Mouse (Mus musculus) thymus, postnatal 0 days (tissue): ENCODE data around the gene Eci1. TPM values are rescaled to one million over a fixed set of nuclear protein-coding genes. Genes with fewer than 3 reads are reported as not detected.
"Not testable (repeated sequence)": the region's sequence is repeated elsewhere in the genome, so short reads cannot be mapped to it uniquely, and the experiment has no call there.

Source experiments
- DNase-seq: peaks from one replicate; pipeline ENCODE4 v3.0.0-alpha.2; 2015; ENCODE audit warnings: low spot score
- polyA plus RNA-seq: library from polyadenylated mRNA; unstranded; fragments of >200 nt; fragmentation: Nextera tagmentation; extraction: Ambion mirVana; gene quantifications from 2 replicates; pipeline ENCODE4 v1.2.1, GENCODE M21; 2015

The Eci1 gene
- 23.2 and 31.3 TPM in 2 replicates for polyA plus RNA-seq

DNA sequence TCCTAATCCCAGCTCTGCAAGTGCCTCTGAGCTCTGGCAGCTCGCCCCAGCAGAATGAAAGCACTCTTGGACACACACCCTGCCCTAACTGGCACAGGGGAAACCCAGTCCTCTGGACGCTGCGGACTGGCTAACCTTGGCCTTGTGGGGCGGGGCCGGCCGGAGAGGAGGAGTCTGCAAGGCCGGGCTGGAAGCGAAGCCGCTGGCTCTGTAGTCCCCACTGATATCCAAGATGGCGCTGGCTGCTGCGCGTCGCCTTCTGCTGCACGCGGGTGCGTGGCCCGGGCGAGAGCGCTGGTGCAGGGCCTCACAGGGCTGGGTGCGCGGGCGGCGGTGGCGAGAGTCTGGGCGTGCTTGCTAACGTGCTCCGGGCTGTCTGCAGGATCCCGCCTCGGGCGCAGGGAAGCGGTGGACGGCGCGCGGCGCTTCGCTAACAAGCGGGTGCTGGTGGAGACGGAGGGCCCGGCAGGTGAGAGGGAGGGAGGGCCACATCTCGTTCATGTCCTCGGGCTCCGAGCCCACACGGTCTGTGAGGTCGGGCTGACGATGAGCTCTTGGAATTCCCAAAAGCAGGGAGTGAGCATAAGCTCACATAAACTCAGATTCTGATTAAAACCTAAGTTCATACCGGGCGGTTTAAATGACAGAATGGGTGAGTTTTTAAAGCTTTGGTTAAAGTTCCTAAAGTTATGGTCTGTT is at the start of gene Eci1:
TSS of gene Eci1 (plus strand) at position 171 of the 699 bp plus-strand sequence.
- peak; percentile 64 for DNase-seq

DNA sequence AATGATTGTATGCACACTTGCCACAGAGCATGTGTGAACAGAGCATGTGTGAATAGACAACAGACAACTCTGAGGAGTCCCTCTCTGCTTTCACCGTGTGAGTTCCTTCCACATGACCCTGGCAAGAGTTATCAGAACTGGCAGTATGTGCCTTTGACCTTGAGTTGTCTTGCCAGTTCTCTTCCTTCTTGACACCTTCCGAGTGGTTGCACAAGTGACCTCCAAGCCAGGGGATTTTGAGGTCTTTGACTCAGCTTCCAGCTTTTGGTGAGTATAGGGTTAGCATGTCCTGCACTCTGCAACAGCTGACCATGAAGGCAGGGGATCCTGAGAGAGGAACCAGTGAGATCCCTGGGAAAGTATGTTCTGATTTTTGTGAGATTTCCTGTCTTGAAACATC is 47.9 kb upstream of the Eci1 start:
- DNase-seq: no peak

DNA sequence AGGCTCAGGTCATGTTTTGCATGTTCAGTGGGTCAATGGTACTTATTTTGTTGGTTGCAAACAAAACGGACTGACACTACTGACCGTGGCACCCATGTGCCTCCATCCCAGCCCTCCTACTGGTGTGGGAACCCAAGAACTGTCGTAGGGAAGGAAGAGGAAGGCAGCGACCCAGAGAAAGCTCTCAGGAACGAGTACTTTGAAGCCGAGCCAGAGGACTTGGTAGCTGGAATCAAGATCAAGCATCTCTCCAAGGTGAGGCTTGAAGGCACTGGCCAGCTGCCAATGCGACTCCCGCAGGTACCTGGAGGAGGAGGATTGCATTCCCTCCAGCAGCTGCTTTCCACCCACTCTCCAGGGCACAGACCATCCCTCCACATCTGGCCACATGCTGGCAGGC is 42.7 kb upstream of the Eci1 start:
- no peak for DNase-seq

DNA sequence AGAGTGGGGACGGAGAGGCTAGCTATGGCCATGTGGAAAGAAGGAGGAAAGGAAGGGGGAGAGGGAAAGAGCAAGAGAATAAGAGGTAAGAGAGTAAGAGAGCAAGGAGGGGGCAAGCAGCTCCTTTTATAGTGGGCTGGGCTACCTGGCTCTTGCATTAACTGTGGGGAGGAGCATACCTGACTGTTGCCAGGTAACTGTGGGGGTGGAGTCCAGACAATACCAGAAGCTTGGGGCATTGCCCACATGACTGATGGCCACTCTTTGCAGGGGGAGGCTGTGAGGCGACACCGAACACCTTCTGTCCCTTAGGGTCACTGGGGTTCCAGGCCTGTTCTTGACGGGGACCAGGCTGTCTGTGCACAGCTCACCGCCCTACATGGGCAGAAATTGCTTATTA is 37.7 kb upstream of the Eci1 start:
- no peak for DNase-seq

DNA sequence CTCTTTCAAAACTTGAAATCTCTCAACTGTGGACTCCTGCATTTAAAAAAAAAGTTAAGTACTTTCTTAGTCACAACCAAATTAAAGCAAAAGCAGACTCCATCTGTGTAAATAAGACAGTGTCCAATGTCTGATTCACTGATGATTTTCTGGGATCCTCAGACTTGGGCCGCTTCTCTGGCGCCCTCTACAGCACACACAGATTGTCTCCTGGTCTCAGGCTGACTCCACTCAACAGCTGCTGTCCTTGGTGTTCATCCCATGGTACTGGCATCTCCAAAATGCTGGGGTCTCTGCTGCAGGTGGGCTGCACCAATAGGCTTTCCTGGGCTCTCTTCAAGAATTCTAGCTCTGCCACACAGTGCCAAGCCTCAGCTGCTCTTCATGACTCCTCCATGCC is 36.6 kb upstream of the Eci1 start:
- peak; percentile 38 for DNase-seq

DNA sequence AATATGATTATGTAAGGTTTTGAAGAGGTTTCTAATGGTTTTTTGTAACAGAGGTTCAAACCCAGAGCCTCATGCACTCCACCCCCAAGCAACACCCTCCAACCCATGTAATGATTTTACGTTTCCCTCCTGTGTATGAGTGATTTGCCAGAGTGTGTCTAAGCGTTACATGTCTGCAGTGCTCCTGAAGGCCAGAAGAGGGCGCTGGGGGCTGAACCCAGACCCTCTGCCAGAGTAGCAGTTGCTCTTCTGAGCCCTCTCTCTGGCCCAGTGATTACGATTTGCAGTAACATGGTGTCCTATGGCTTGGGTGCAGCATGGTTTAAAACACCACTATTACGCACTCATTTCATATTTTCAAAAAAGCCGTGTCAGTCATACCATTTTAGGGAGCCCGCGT is 35.3 kb upstream of the Eci1 start:
- peak; percentile 13 for DNase-seq

DNA sequence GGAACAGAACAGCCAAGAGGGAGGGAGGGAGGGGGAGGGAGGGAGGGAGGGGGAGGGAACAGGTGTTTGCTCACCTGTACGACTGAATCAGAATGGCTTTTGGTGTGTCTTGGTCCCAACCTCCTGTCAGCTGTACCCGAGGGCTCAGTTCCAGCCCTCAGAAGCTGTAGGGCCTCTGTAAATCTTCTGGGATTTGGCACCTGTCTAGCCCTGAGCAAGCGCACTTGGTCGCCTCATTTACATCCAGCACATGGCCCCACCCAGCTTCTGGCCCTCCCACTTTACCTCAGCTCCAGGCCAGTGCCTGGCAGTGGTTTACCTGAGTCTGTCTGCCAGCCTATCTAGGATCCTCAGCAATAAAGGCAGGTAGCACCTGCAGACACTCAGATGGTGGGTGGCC is 32.9 kb upstream of the Eci1 start:
- DNase-seq: no peak

DNA sequence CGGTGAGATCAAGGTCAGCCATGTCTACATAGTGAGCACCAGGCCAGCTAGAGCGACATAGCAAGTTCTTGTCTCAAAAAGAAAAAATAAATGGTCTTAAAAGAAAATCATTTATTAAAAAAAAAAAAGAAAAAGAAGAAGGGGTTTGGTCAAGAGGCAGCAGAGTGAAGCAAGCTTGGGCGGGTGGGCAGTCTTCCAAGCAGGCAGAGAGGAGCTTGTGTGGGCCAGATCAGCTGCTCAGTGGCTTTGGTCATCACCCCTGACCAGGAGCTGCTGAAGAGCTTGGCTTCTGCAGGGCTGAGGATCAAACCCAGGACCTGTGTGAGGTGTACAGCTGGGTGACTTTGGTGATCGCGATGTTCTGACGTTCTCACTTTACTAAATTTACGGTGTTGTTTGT is 32.0 kb upstream of the Eci1 start:
- DNase-seq: no peak

DNA sequence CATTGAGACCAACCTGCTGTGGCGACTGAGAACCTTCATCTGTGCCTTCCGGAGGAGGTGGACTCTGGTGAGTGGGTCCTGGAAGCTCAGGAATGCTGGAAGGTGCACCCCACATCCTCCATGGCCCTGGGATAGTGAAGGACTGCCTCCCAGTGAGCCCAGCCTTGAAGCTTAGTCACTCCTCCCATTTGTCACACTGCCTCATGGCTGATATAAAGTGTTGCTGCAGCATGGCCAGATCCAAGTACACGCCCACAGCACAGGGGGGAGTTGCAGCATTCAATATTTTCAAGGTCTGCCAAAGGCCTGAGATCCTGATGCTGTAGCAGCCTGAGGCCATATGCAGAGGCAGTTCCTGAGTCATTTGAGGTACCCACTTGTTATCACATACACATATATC is 24.1 kb upstream of the Eci1 start:
- DNase-seq: no peak

DNA sequence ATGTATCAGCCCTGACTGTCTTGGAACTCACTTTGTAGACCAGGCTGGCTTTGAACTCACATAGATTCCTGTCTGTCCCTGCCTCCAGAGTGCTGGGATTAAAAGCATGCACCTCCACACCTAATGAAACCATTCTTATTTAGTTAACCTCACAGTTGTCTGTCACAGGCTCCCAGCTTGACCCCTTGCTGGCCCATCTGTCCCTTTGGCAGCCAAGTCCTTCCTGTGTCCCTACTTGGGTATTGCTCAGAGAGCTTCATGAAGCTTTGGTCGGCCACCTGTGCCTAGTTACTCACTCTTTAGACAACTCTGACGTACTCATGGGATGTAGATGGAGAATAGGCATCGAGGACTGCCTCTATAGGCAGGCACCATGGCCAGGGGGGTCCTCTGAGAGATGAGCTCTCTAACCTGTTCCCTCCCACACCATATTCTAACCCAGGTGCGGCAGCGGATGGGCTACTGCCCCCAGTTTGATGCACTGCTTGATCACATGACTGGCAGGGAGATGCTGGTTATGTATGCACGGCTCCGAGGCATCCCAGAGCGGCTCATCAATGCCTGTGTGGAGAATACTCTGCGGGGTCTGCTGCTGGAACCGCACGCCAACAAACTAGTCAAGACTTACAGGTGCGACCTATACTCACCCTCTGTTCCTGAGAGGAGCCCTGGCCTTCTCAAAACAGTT is 19.2 kb upstream of the Eci1 start:
- DNase-seq: no peak

DNA sequence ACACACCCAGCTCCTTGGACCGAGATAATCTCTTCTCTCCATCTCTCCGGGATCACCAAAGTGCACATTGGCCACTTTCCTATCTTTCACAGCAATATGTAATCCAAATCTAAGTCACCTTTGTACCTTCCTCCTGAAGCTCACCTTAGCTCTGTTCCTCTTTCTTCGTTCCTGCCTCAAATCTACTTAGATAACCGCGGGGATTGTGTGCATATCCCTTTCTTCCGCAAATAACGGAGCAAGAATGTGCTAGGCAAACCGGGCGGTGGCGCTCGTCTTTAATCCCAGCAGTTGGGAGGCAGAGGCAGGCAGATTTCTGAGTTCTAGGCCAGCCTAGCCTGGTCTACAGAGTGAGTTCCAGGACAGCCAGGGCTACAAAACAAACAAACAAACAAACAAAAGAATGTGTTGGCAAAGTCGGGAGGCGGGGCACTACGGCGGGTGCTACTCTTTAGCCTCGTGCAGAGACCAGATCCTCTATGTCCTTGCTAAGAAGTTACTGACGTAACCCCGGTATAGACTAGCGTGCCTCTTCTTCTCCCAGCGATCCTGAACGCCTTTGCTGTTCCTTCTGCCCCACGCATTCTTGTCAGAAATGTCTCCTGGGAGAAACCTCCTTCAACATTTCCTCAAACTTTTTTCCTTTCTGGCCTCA is 12.8 kb upstream of the Eci1 start:
- no peak for DNase-seq

DNA sequence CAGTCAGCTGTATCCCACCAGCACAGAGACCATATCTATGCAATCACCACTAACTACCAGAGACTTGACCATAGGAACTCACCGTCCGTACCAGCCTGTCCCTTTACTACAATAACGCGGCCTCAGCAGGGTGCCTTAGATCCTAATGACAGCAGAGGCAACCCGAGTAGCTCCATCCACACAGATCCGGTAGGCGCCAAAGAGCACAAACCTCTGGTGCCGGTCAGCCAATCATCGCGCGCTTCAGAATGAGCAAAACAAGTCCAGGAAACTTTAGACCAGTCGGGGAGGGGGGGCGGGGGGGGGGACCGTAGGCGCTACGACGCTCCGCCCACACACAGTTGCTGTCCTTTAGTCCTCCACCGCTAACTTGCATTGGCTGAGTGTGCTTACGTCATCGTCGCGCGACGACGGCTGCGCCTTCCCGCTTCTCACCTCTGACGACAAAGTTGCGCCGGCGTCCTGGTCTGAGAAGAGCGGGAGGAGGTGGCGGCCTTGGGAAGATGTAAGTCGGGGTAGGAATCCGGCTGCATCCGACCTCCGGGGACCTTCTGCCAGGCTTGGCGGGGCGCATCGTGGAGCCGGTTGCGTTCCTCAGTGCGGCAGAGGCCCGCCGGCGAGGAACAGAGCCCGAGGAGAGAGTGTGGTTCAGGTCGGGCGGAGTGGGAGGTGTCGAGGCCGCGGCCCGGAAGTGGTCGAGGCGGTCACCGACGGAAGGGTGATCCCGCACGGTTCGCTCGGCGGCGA is 12.0 kb upstream of the Eci1 start, which contains the start of gene Rnps1:
TSS of gene Rnps1 (plus strand) at position 336 of the 747 bp plus-strand sequence.
- DNase-seq: peak; percentile 99

DNA sequence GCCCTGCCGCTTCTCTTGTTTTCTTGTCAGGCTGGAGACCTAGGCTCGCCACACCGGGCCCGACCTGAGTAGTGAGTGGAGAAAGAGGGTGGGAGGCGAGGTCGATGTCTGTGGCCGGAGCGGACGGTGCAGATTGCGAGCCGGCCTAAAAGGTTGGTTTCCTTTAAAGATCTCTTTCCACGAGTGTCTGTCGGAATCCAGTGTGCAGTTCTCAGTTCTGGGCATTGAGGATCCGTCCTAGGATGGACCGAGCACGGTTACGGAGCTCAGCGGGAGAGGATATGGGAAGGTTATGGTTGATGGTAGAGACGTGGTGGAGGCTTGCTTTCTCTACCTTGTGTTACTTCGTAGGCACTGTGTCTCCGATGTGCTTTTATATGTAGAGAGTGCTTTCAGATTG is 11.4 kb upstream of the Eci1 start:
- DNase-seq: peak; percentile 30

DNA sequence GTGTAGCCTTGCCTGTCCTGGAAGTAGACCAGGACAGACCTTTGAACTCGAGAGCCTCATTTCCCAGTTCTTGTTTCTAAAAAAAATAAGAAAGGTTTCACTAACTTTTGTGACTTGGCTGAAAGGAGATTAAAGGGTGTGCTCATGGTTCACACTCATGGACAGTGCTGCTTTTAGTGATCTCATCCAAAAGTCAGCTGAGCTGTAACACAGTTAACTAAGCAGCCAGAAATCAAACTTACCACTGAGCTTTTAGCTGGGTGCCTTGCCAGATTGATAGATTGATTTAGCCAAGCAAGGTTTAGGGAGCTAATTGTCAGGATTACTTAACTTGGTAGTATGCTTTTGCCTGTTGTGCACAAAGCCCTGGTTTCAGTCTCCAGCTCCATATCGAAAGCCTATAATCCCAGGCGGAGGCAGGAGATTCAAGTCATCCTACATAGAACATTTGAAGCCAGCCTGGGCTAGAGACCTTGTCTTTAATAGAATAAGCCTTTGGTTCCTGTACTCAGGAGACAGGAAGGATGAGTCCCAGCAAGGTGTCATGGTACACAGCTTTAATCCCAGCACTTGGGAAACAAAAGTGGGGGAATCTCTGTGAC is 10.3 kb upstream of the Eci1 start:
- no peak for DNase-seq

DNA sequence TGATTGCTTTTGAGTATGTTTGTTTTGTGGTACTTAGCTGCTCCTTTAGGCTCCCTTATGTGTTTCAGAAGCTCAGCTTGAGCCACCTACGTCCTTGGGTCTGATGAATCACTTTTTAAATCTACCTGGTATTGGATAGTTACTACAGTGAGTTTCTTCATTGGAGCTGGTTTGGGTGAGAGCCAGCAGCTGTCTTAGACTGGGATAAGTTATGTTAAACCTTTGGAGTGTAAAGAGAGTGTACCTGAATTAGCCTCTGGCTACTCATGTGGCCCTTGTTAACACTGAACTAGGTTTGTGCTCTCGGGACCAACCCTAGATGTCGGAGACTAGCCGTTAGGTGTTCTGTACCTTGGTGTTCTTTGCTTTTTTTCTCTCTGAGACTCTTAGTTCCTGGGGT is 3.3 kb upstream of the Eci1 start:
- no peak for DNase-seq

DNA sequence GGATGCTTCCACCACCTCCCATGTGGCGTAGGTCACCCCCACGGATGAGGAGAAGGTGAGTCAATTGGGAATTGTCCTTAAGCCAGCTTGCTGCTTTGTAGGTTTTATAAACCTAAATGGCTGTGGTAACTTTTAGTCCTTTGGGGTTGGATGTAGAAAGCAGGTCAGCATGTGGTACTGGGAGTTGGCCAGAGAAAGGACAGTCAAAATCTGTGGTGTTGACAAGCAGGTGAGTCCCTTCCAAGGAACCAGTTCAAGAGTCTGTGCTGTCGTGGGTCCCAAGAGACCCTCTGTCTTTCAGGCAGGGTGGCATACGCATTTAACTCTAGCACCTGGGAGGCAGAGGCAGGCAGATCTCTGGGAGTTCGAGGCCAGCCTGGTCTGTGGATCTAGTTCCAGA is 2.0 kb upstream of the Eci1 start:
- no peak for DNase-seq

DNA sequence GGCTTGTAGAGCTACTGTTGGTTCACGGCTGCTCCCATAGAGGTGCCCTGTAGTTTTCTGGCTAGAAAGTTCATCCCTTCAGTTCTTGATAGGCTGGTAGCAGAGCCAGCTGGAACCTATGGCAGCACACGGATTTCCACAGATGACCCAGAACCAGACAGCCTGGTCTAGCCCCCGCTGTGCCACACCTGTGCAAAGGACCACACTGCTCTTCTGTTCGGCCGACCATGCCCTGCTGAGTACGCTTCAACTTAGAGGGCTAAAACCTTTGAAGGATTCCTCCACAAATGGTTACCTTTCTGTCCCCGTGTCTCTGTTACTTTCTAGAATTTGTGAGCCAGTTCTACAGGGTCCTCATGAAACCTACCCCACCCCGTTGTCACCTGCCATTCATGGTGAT is 1.1 kb upstream of the Eci1 start:
- DNase-seq: not testable (repeated sequence)

DNA sequence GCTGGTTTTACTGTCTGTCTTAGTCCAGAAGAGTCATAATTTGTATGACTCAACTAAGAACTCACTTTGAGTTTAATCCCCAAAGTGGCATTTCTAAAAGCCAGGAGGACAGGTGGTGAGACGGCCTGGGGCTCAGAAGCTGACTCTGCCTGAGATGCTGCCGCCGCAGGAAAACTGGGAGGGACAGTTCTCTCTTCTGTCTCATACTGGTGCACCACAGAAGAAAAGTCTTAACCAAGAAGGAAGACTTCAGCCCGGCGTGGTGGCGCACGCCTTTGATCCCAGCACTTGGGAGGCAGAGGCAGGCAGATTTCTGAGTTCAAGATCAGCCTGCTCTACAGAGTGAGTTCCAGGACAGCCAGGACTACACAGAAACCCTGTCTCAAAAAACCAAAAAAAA is 536 bp upstream of the Eci1 start:
- no peak for DNase-seq

DNA sequence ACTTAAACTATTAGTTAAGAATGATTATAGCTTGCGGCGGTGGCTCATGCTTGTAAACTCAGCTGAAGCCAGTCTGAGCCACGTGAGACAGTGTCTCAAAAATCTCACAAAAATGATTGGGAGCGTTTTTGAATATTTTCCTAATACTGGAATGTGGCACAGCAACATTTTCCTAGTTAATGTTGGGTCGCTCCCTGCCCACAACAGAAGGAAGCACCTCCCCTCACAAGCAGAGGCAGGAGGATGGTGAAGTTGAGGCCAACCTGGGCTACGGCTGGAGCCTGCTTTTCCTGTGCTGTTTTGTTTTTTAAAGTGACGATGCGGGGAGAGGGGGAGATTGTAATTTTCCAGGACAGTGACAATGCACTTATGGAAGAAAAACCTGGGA is 723 bp downstream of the Eci1 start:
- DNase-seq: no peak

DNA sequence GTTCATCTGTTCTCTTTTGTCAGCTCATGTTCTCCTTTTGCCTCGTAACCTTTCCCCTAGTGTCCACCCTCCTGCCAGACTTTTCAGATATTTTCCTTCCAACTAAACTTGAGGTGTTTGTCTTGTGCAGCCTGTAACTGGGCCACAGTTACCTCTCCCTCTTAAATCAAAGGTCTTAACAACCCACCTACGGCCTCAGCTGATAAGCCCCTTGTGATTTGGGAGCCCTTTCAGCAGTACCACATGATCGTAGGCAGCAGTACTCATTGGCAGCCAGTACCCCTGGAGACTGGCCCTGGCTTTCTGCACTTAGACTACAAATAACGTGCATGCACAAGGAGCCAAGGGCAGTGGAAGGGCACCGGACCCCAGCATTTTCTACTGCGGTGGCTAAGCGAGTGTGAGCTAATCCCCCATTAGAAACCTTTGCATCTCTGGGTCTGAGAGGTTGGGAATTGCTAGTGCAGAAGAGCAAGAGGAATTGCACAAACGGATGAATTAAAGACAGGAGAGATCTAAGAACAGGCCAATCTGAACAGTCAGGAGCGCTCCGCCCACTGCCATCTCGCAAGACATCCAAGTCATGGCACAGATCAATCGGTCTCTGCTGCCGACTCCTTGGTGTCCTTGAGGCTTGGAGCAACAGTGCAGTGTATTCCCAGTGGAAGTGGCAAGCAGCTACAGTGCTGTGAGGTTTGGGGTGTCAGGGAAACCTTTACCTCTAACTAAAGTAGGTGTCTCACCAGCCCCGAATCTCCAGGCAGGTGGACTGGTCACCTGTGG is 3.0 kb downstream of the Eci1 start:
- no peak for DNase-seq

DNA sequence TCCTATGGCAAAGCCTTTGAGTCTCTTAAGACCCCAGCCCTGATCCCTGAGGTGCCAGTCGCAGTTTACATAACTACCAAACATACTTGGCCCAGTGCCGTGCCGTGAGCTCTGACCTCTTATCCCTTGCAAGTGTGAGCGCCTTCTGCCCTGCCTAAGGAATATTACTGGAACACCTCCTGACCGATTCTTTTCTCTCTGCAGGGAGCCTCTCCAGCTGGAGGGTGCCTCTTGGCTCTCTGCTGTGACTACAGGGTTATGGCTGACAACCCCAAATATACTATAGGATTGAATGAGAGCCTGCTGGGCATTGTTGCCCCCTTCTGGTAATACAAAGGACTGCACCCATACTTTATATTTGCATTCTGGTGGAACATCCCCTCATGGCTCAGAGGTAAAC is 10.6 kb downstream of the Eci1 start:
- DNase-seq: peak; percentile 65
